Mouse (Mus musculus) adipocyte (in vitro differentiated cells): Measurements from ENCODE around the gene Yif1a.
A peak's percentile ranks its signal among the peaks of the same experiment; 100 is the strongest.

Experiments used
- DNase-seq: peaks from one replicate; pipeline ENCODE4 v3.0.0-alpha.2; 2016; ENCODE audit warnings: low spot score

Yif1a gene

GRCm38 (mm10) chr19:5060365-5061330, 27.7 kb upstream of the Yif1a start:
- DNase-seq = no peak

DNA sequence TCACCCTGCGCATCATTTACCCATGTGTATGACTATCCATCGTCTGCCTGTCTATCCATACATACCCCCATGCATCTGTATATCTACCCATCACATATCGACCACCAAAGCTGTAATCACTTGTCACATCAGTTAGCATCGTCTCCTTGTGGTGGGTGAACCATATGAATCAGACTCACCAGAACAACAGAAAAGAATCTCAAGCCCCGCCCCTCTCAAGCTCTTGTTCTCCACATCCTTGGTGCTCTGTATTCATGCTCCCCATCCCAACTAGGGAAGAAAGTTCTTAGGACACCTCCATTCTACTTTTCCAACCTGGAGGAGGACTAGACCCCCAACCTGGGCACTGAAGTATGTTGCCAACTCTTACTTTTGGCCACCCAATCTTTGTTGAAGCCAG, 26.3 kb upstream of the Yif1a start:
- no peak for DNase-seq

GRCm38 (mm10) chr19:5062446-5062845, 25.9 kb upstream of the Yif1a start:
- DNase-seq = no peak

DNA sequence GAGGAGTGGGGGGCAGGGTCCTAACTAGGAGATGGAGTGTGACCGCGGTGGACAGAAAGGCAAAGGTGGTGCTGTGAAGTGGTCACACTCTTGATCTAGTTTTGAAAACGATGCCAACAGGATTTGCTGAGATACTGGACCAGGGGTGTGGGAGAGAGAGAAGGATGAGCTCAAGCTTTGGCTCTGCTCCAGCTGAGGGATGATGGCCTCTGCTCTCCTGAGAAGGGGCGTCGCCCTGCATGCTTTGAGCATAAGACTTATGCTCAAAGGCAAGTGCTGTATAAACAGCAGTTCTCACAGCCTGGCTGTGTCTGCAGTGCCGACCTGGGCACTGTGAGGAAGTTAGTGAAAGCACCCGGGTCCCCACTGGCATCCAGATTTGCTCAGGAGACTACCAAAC, 23.2 kb upstream of the Yif1a start:
- DNase-seq = peak; percentile 52

DNA sequence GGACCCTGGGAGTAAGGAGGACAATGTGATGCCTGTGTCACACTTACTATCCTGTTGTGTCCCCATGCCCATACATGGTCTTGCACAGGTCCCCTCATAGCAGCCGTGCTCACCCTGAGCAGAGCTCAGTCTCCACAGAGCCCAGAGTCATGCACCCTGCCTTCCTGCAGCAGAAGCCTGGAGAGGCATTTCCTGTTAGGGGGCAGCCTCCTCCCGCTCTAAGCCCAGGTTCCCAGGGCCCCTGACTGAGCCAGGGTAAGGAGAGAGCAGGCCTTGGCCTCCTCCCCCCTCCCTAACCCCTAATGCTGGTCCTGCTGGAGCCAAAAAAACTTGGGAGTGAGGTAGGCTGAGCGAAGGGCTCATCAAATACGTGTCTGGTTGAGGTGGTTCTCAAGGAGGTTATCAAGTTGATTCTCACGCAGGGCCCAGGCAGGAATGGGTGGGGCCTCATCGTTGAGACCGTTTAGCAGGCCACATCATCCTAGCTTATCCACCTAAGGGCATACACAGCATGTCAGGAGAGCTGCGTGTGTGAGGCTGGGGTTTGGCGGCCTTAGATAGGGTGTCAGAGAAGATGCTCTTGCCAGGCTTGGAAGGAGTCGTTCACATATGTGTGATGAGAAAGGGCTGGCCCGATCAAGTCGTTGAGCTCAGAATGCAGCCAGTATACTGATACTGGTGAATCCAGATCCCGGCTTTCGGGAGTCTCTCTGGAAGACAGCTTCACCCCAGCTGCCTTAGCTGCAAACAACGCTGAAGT, 21.1 kb upstream of the Yif1a start:
- DNase-seq = no peak

- peak; percentile 56 for DNase-seq
These were observed 20.3 kb upstream of the Yif1a start, which contains the start of gene Cd248 for GRCm38 (mm10) chr19:5067867-5068569. Gene Cd248, plus strand, starts transcription at chr19:5068078.

DNA sequence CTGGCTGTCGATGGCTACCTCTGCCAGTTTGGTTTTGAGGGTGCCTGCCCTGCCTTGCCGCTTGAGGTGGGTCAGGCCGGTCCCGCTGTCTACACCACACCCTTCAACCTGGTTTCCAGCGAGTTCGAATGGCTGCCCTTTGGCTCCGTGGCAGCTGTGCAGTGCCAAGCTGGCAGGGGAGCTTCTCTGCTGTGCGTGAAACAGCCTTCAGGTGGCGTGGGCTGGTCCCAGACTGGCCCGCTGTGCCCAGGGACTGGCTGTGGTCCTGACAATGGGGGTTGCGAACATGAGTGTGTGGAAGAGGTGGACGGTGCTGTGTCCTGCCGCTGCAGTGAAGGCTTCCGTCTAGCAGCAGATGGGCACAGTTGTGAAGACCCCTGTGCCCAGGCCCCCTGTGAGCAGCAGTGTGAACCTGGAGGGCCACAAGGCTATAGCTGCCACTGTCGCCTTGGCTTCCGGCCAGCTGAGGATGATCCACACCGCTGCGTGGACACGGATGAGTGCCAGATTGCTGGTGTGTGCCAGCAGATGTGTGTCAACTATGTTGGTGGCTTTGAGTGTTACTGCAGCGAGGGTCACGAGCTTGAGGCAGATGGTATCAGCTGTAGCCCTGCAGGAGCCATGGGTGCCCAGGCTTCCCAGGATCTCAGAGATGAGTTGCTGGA, 19.6 kb upstream of the Yif1a start:
- DNase-seq = peak; percentile 67

GRCm38 (mm10) chr19:5069486-5069885, 18.9 kb upstream of the Yif1a start:
- DNase-seq = no peak

- no peak for DNase-seq
These were observed 18.4 kb upstream of the Yif1a start for GRCm38 (mm10) chr19:5069978-5070377.

- DNase-seq = no peak
These were observed 17.3 kb upstream of the Yif1a start for GRCm38 (mm10) chr19:5071077-5071476.

DNA sequence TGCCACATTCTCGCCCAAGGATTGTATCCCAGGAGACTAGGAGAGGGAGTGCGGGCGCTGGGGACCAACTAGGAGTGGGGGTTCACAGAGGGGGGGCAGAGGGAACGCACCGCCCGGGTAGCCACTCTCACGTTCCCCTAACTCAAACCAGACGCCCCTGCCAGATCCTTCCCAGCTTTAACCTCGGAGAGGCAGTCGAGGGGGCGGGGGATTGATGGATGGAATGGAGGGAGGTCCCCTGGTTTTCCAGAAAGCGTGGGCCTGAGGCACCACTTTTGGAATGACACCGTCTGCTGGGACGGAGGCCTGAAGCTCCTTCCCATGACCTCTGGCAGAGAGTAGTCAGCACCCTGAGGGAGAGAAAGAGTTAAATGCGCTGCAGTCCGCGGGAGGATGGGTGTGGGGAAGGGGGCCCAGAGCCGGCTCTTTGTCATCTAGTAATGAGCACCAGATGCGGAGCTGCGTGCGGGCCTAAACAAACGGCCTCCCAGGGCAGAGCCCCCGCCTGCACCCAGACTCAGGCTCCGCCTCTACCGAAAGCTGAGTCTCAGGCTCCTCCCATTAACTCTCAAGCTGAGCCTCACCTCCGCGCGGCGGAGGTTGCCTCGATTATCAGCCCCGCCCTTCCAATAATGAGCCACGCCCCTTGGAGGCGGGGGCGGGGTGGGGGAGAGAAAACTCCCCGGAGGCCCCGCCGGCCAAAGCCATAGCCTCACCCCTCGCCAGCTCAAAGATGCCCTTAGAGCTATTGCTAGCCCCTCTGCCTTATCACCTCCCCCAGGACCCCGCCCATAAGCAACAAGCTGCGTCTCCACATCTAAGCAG, 16.6 kb upstream of the Yif1a start:
- DNase-seq = peak; percentile 89

- DNase-seq = peak; percentile 75
These were observed 15.8 kb upstream of the Yif1a start for GRCm38 (mm10) chr19:5072389-5073019.

DNA sequence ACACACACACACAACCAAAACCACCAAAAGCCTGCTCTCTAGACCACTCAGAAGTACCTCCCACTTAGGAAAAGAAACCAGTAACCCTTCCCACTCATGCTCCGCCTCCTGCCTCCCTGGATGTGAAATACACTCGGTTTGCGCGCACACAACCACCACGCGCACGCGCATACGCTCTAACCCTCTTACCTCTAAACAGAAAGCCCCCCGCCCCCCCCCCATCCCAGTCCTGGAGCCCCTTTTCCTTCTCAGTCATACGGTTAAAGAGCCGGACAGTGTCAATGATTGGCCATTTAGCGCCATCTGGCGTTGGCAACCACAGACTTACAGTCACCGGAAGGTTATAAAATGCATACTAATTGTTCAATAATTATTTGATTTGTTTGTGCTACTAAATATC, 15.3 kb upstream of the Yif1a start:
- peak; percentile 76 for DNase-seq

DNA sequence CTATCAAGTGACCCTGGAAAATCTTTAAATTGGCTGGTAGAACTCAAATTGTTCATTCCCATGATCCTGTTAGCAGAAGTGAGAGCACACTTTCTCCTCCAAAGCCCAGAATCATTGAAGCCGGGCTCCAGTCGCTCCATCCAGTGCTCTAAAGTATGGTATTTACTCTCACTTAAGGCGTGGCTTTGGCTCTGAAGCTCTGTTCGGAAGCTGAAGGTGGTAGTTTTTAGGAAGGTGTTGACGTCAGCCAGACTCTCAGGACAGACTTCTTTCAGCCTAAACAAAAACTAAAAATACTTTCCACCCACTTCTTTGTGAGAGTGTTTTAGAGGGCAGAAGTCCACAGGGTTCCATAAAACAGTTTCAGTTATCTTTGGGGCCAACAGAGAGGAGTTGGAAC, 14.8 kb upstream of the Yif1a start:
- no peak for DNase-seq

DNA sequence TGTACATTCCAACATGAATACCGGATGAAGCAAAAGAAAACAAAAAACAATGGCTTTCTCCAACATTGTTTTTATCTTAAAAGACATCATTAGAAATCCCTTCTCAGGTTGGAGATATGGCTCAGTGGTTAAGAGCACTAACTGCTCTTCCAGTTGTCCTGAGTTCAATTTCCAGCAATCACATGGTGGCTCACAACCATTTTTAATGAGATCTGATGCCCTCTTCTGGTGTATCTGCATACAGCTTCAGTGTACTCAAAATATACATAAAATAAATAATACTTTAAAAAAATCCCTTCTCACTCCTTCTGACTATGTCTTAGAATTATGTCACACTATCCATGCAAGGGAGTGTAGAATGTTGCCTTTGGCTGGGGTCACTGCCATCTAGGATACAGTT, 9.1 kb upstream of the Yif1a start:
- no peak for DNase-seq

- no peak for DNase-seq
These were observed 6.3 kb upstream of the Yif1a start for GRCm38 (mm10) chr19:5082005-5082404.

GRCm38 (mm10) chr19:5082596-5082995, 5.7 kb upstream of the Yif1a start:
- DNase-seq = no peak

DNA sequence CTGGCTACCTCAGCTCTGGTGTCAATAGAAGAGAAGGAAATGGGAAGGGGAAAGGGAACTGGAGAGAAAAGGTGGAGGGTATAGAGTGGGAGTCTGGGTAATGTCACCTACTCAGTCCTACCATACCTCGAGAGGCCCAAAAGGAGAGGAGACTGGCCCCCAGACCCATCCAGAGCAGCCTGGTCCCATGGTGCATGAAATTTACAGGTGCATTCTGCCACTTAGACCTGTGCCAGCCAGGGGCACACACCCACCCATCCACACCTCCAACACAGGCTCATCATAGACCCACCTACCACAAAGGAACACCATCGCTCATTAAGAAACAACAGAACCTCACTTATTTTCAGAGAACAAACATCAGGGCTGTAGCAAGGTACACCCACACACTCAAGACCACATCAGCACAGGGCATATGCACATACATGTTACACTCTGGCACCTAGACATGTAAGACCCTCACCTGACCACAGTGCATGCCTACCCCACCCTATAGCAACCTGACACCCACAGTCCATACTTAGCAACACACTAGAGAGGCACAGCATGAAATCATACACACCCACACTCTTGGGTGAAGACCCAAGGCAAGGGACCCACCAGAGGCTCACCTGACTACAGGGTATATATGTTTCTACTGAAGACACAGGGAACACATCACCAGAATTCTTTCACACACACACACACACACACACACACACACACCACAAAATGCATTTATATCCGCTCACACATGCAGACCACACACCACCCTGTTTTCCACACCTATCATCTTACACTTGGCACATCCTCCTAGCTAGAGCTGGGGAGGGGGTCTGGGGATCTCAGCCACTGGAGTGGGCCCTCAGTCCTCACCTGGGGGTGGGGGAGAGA, 4.1 kb upstream of the Yif1a start:
- DNase-seq = no peak

GRCm38 (mm10) chr19:5084834-5085144, 3.5 kb upstream of the Yif1a start:
- DNase-seq = no peak
